Mouse (Mus musculus) limb, embryonic 13.5 days (tissue): ENCODE results near the gene Parp2. TPM values are rescaled to one million over a fixed set of nuclear protein-coding genes. Genes with fewer than 3 reads are reported as not detected.

ENCODE experiments used
- polyA plus RNA-seq: library from polyadenylated mRNA; unstranded; fragments of >200 nt; fragmentation: Nextera tagmentation; extraction: Ambion mirVana; gene quantifications from 2 replicates; pipeline ENCODE4 v1.2.1, GENCODE M21; 2015

The Parp2 gene
- polyA plus RNA-seq, 1 experiment from 2014 or later: 67.9 TPM

Other genes with a start within 250 kb of the Parp2 start
- gene Olfr744, start 193.0 kb upstream of the Parp2 start, polyA plus RNA-seq: not detected in 2 replicates
- gene Olfr745, start 168.5 kb upstream of the Parp2 start, polyA plus RNA-seq: not detected in 2 replicates
- gene Olfr746, start 160.8 kb upstream of the Parp2 start, polyA plus RNA-seq: not detected in 2 replicates
- gene Olfr747, start 114.6 kb upstream of the Parp2 start, polyA plus RNA-seq: not detected in 2 replicates
- not detected in 2 replicates for gene Olfr748, start 100.5 kb upstream of the Parp2 start, polyA plus RNA-seq
- gene Olfr749, start 62.7 kb upstream of the Parp2 start, polyA plus RNA-seq: not detected in 2 replicates
- 87.1 and 88.5 TPM in 2 replicates for gene Ttc5, start 22.3 kb upstream of the Parp2 start, polyA plus RNA-seq
- gene Ccnb1ip1, start 109 bp upstream of the Parp2 start, polyA plus RNA-seq: not detected in 2 replicates
- 3.5 and 5.7 TPM in 2 replicates for gene Tep1, start 62.7 kb downstream of the Parp2 start, polyA plus RNA-seq
- gene Klhl33, start 89.7 kb downstream of the Parp2 start, polyA plus RNA-seq: 0.08 and 0.10 TPM in 2 replicates
- 177 and 184 TPM in 2 replicates for gene Osgep, start 117.1 kb downstream of the Parp2 start, polyA plus RNA-seq
- gene Apex1, start 117.1 kb downstream of the Parp2 start, polyA plus RNA-seq: 286 and 290 TPM in 2 replicates
- 46.8 and 47.4 TPM in 2 replicates for gene Pip4p1, start 123.0 kb downstream of the Parp2 start, polyA plus RNA-seq
- gene Pnp, start 123.2 kb downstream of the Parp2 start, polyA plus RNA-seq: 51.6 and 56.9 TPM in 2 replicates
- not detected in 2 replicates for gene Gm49342, start 136.7 kb downstream of the Parp2 start, polyA plus RNA-seq
- gene Pnp2, start 148.2 kb downstream of the Parp2 start, polyA plus RNA-seq: 0.37 and 0.42 TPM in 2 replicates
- gene Rnase10, start 199.9 kb downstream of the Parp2 start, polyA plus RNA-seq: 0.17 TPM in 1 of 2 replicates, not detected in the other
- gene Rnase9, start 234.0 kb downstream of the Parp2 start, polyA plus RNA-seq: not detected in 2 replicates
- gene Rnase11, start 242.3 kb downstream of the Parp2 start, polyA plus RNA-seq: not detected in 2 replicates
- not detected in 2 replicates for gene Rnase12, start 249.8 kb downstream of the Parp2 start, polyA plus RNA-seq